Mouse (Mus musculus) gastrocnemius, adult 18-20 months (tissue): ENCODE data around the gene Espl1. TPM values are rescaled to one million over a fixed set of nuclear protein-coding genes. Genes with fewer than 3 reads are reported as not detected.

Source experiments
- DNase-seq: peaks from one replicate; pipeline ENCODE4 v3.0.0; 2021; ENCODE audit warnings: low spot score
- total RNA-seq, 2 experiments: library from RNA; stranded (reverse); gene quantifications; 2 replicates each; pipeline ENCODE4 v1.2.3; 2021

Gene Espl1
- total RNA-seq, 2 experiments from 2014 or later, result 0.21 to 0.36 TPM

DNA sequence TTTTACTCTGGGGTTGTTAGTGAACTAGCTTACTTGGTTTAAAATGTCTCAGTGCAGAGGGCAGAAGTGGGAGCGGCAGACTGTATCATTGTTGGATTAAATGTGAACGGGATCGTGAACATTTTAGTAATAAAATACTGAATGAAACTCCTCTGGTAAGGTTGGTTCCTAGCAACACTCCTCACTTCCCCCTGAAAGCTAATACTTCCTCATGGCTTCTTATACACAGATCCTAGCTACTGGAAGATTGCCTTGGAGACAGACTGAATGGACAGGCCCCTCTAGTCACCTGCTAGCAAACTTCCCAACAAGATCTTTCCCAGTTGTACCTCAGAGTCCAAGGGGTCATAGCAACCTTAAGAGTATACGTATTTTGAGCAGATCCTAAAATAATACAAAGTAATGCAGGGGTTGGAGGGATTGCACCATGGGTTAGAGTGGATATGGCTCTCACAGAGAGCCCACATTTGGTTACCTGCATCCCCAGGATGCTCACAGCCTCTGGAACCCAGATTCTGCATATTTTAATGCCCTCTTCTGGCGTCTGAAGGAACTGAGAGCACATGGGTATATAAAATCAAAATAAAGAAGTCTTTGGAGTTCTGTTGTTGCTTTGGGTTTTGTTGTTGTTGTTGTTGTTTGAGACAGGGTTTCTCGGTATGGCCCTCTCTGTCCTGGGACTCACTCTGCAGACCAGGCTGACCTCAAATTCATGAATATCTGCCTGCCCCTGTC is 21.9 kb upstream of the Espl1 start:
- no peak for DNase-seq

DNA sequence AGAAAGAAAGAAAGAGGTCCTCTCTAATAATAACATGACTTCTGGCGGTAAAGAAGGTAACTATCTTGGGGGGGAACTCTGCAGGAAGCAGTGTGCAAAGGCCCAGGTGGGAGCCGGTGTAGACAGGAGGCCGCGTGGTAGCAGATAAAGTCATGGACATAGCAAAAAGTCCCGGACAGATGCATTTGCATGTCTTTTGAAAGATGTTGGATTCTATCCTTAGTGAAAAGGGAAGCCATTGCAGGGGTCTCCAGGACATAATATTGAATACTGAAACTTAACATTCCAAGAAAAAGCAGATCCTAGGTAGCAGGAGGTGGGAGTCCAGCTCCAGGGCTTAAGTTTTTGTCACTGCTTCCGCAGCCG is 17.4 kb upstream of the Espl1 start:
- no peak for DNase-seq

GRCm38 (mm10) chr15:102279092-102279782 is 16.8 kb upstream of the Espl1 start, which contains the start of gene Mfsd5:
Gene Mfsd5 (plus strand): TSS chr15:102279454.
- peak; percentile 85 for DNase-seq

- DNase-seq, result no peak
These were observed 16.1 kb upstream of the Espl1 start for GRCm38 (mm10) chr15:102279783-102280520.

DNA sequence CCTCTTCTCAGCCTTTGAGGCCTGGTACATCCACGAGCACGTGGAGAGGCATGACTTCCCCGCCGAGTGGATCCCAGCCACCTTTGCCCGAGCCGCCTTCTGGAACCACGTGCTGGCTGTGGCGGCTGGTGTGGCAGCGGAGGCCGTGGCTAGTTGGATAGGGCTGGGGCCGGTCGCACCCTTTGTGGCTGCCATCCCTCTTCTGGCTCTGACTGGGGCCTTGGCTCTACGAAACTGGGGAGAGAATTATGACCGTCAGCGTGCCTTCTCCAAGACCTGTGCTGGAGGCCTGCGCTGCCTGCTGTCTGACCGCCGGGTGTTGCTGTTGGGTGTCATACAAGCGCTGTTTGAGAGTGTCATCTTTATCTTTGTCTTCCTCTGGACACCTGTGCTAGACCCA is 15.4 kb upstream of the Espl1 start:
- DNase-seq, result no peak

- no peak for DNase-seq
These were observed 13.4 kb upstream of the Espl1 start for GRCm38 (mm10) chr15:102282463-102283292.

DNA sequence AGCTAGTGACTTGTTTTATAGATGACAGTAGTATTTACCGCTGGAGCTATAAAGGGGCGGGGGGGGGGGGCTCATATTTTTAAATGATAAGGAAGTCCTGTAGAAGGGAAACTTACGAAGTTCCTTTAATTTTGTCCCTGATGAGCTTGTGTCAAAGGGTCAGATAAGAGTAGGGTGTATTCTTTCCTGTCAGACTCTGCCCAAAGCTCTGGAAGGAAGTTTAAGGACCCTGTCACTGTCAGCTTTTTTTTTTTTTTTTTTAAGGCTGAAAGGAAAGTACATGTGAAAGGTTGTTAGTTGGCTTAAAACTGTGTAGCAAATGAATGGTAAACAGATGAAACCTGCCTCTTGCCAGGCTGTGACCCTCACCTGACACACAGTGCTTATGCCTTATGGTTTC is 12.4 kb upstream of the Espl1 start:
- no peak for DNase-seq

GRCm38 (mm10) chr15:102287395-102287794 is 8.7 kb upstream of the Espl1 start:
- peak; percentile 24 for DNase-seq

DNA sequence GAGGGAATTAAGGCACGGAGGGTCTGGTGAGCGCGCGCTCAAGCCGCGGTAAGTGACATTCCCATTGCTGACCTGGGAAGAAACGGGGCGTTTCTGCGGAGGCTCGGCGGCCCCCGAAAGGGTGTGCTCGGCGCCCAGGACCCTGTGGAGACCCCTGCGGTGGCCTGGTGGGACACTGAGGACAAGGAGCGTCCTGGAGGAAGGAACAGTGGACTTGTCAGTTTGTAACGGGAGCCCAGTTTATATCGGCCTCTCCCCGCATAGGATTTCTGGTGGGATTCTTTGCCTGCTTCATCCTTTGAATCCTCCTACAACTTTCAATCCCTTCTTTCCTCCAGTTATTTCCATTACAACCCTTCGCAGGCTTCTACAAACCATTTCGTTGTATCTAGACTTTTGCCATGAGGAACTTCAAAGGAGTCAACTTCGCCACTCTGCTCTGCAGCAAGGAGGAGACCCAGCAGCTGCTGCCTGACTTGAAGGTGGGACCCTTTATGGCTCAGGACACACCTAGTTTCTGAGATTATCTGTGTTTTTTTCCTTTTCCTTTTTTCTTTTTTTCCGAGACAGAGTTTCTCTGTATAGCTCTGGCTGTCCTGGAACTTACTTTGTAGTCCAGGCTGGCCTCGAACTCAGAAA is 421 bp downstream of the Espl1 start:
- no peak for DNase-seq

DNA sequence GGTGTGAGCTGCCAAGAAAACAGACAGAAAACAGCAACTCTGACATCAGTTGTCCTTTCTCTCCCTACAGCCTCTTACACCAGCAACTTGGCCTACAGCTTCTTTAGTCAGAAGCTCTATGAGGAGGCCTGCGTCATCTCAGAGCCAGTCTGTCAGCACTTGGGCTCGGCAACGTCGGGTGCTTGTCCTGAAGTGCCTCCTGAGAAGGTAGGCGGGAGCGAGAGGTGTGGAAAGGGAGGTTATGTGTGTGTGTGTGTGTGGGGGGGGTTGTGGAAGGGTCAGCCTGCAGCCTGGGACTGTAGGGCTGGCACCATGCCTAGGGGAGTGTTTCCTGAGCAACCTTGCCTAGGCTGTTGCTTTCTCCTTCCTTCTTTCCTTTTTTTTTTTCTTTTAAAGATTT is 6.5 kb downstream of the Espl1 start:
- no peak for DNase-seq

GRCm38 (mm10) chr15:102308717-102309116 is 12.7 kb downstream of the Espl1 start:
- DNase-seq, result no peak

- no peak for DNase-seq
These were observed 14.2 kb downstream of the Espl1 start for GRCm38 (mm10) chr15:102310074-102310845.

DNA sequence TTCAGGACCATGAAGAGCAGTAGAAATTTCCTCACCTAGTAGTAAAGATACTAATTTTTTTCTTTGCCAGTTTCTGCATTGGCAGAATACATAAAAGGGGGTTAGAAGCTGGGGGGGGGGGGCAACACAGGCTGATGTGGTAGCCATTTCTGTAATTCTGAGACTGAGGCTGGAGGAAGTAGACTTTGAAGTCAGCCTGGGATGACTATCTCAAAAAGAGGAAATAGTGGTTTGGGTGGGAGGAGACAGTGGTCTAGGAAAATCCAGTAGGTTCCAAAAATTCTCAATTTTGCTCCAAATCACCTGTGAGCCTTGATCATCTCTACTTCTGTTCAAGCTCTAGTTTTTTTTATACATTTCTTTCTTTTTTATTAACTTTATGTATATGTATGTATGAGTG is 15.4 kb downstream of the Espl1 start:
- no peak for DNase-seq

DNA sequence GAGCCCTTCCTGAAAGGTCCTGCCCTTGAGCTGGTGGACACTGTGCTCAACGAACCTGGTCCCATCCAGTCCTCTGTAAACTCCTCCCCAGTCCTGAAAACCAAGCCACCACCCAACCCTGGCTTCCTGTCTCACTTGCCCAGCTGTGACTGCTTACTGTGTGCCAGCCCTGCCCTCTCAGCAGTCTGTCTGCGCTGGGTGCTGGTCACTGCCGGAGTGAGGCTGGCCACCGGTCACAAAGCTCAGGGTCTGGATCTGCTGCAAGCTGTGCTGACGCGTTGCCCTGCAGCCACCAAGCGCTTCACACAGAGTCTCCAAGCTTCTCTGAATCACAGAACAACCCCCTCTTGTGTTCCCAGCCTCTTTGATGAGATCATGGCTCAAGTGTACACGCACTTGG is 19.2 kb downstream of the Espl1 start:
- DNase-seq, result peak; percentile 21

DNA sequence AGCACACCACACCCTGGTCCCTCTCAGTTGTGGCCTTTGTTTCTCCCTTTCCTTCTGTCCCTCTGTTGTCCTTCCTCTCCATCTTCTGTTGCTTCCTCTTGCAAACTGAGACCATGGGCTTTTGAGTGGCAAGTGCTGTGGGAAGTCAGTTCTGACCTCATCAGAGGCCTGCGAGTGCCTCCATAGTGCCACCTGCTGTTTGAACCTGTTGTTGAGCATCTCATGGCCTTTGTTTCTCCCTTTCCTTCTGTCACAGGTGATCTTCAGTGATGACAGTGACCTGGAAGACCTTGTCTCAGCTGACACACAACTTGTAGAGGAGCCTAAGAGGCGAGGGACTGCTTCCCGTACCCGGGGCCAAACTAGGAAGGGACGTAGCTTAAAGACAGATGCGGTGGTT is 20.2 kb downstream of the Espl1 start:
- peak; percentile 55 for DNase-seq

DNA sequence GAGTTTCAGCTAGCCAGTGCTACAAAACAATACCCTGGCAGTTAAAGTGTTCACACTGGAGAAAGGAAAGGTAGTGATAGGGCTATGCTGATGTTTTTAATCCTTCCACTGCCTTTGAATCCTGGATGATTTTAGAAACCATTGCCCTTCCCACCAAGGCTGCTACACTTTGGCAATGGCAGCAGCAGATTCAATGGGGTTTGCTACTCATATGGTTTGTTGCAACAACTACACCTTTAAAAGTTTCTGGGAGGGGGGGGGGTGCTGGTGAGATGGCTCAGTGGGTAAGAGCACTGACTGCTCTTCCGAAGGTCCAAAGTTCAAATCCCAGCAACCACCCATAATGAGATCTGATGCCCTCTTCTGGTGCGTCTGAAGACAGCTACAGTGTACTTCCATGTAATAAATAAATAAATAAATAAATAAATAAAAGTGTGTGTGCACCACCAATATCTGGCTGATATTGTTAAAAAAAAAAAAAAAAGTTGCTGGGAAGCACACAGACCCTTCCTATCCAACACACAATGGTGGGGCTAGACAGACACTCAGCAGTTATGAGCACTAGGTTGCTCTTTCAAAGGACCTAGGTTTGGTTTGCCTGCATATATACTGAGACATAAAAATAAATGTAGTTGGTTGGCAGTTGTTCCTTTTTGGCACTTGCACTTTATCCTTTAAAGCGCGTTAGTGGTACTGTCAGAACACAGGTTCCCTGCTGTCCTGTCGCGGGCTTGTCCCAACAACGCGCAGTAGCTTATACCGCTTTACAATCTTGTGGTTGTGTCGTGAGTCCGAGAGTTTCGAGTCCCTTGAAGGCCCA is 28.8 kb downstream of the Espl1 start:
- DNase-seq, result no peak

GRCm38 (mm10) chr15:102326022-102326576 is 30.0 kb downstream of the Espl1 start, which contains the start of gene Pfdn5:
Gene Pfdn5 (plus strand): TSS chr15:102326116.
- peak; percentile 85 for DNase-seq

DNA sequence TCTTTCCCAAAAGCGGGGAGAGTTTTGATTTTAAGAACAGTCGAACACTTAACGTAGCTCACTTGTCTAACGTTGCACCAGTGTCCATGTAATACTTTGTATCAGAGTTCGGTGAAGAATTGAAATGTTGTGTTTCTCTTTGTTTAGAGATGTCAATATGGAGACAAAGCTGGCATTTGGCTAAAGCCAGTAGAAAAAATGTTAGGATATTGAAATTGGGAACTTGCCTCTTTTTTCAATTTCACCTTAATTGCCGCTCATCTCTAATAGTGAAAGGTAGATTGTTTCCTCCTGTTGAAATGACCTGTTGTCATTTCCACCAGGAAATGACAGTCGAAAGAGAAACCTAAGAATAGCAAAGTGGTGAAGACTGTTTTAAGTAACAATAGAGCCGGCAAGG is 30.8 kb downstream of the Espl1 start:
- DNase-seq, result no peak

- DNase-seq, result peak; percentile 79
These were observed 35.5 kb downstream of the Espl1 start, which contains the start of gene Myg1 for GRCm38 (mm10) chr15:102331610-102332015. Gene Myg1 (plus strand): TSS chr15:102331709.
